Mouse (Mus musculus) ES-E14 (cell line): ENCODE measurements around the gene Lpcat3.

Experiments used
- CHD2 ChIP-seq: IDR thresholded peaks from 2 replicates; pipeline ENCODE4 v1.6.1; 2014; ENCODE audit warnings: mild to moderate bottlenecking, low read depth, low read length, inconsistent platforms
- HCFC1 ChIP-seq: IDR thresholded peaks from 2 replicates; pipeline ENCODE4 v1.6.1; 2012; ENCODE audit warnings: low read length, inconsistent platforms, borderline replicate concordance; ENCODE audit not compliant: insufficient read depth
- MAFK ChIP-seq: IDR thresholded peaks from 2 replicates; pipeline ENCODE4 v1.6.1; 2014; ENCODE audit warnings: mild to moderate bottlenecking, low read depth, low read length, inconsistent platforms; ENCODE audit not compliant: insufficient read depth
- ZC3H11A ChIP-seq: IDR thresholded peaks from 2 replicates; pipeline ENCODE4 v1.6.1; 2012; ENCODE audit warnings: low read depth, mild to moderate bottlenecking, inconsistent platforms, low read length, borderline replicate concordance
- ZNF384 ChIP-seq: IDR thresholded peaks from 2 replicates; pipeline ENCODE4 v1.6.1; 2012; ENCODE audit warnings: low read depth, low read length, inconsistent platforms

GRCm38 (mm10) chr6:124729850-124730705, 67.3 kb downstream of the Lpcat3 start:
- TF ChIP-seq ZNF384 (no peak), CHD2 (no peak), MAFK (no peak), HCFC1 (no peak), ZC3H11A (no peak)
